Mouse (Mus musculus): ENCODE data around the gene Rab29. TPM values are rescaled to one million over a fixed set of nuclear protein-coding genes. Genes with fewer than 3 reads are reported as not detected.
A peak's percentile ranks its signal among the peaks of the same experiment; 100 is the strongest.

The Rab29 gene
- total and polyA plus RNA-seq, 2 experiments from 2014 or later, result 14.7 to 18.8 TPM

- H3K4me2 ChIP-seq (ENCODE audit: low read depth, low read length), result no peak overlapping the region
- no peak overlapping the region for H3K9ac ChIP-seq (replicated peaks; ENCODE audit: low read depth, low read length)
- WGBS, result 50% methylated on average over 4 of the region's 4 CpGs
- TF ChIP-seq CTCF (IDR thresholded peaks at IDR 0.05; ENCODE audit: low read depth) (no peak), EP300 (IDR thresholded peaks at IDR 0.05; ENCODE audit: low read depth) (no peak)
- peak overlapping the region; percentile 62 for H3K27ac ChIP-seq (ENCODE audit: low read depth)
- H3K4me1 ChIP-seq (ENCODE audit: control insufficient read depth, insufficient read depth), result peaks cover 10% of the 10 kb centered on the region
- H3K4me3 ChIP-seq (ENCODE audit: low read depth, low read length), result no peak overlapping the region
- H3K27me3 ChIP-seq (ENCODE audit: control insufficient read depth, insufficient read depth, low read length), result no peaks in the 10 kb centered on the region
- ATAC-seq (ENCODE audit: insufficient read depth, low read depth) (peak; percentile 27), DNase-seq (ENCODE audit: low spot score) (no peak)
- no peaks in the 10 kb centered on the region for H3K9me3 ChIP-seq (replicated peaks; ENCODE audit: control insufficient read depth, low read length)
- peaks cover 80% of the 10 kb centered on the region for H3K36me3 ChIP-seq (replicated peaks; ENCODE audit: control insufficient read depth, insufficient read depth, low read length)
These were observed 24.8 kb upstream of the Rab29 start for GRCm38 (mm10) chr1:131842221-131842620.

- Histone ChIP-seq H3K9ac (replicated peaks; ENCODE audit: low read depth, low read length) (no peak overlapping the region), H3K27ac (ENCODE audit: low read depth) (no peak overlapping the region), H3K27me3 (ENCODE audit: control insufficient read depth, insufficient read depth, low read length) (no peaks in the 10 kb centered on the region), H3K4me2 (ENCODE audit: low read depth, low read length) (no peak overlapping the region), H3K36me3 (replicated peaks; ENCODE audit: control insufficient read depth, insufficient read depth, low read length) (peaks cover 80% of the 10 kb centered on the region), H3K4me3 (ENCODE audit: low read depth, low read length) (no peak overlapping the region), H3K4me1 (ENCODE audit: control insufficient read depth, insufficient read depth) (peaks cover 10% of the 10 kb centered on the region), H3K9me3 (replicated peaks; ENCODE audit: control insufficient read depth, low read length) (no peaks in the 10 kb centered on the region)
- DNase-seq (ENCODE audit: low spot score) (no peak), ATAC-seq (ENCODE audit: insufficient read depth, low read depth) (no peak)
- TF ChIP-seq CTCF (IDR thresholded peaks at IDR 0.05; ENCODE audit: low read depth) (no peak), EP300 (IDR thresholded peaks at IDR 0.05; ENCODE audit: low read depth) (no peak)
- WGBS, result 89% methylated on average over 10 of the region's 10 CpGs
These were observed 23.3 kb upstream of the Rab29 start for GRCm38 (mm10) chr1:131843758-131844157.

DNA sequence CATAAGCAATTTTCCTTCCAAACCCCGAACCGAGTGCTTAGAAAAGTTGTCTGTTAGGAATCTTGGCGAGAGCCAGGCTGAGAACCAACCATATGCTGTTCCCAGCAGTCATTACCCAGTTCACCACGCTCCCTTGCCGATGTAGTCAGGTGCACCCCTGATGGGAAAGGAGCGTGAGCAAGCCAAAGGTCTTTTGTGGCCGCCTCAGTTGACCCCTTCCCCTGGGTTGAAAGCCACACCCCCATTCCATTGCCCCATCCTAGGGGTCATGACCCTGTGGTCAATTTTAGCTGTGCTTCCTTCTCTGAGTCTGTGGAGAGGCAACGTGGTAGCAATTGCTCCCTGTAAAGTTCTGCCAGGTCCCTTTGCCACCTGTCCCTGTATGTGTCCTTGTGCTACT lies 22.1 kb upstream of the Rab29 start:
- Histone ChIP-seq H3K4me3 (ENCODE audit: low read depth, low read length) (no peak overlapping the region), H3K27ac (ENCODE audit: low read depth) (no peak overlapping the region), H3K4me1 (ENCODE audit: control insufficient read depth, insufficient read depth) (peaks cover 10% of the 10 kb centered on the region), H3K27me3 (ENCODE audit: control insufficient read depth, insufficient read depth, low read length) (no peaks in the 10 kb centered on the region), H3K9ac (replicated peaks; ENCODE audit: low read depth, low read length) (no peak overlapping the region), H3K4me2 (ENCODE audit: low read depth, low read length) (no peak overlapping the region), H3K36me3 (replicated peaks; ENCODE audit: control insufficient read depth, insufficient read depth, low read length) (peaks cover 71% of the 10 kb centered on the region), H3K9me3 (replicated peaks; ENCODE audit: control insufficient read depth, low read length) (no peaks in the 10 kb centered on the region)
- WGBS, result 84% methylated on average over 8 of the region's 8 CpGs
- DNase-seq (ENCODE audit: low spot score) (no peak), ATAC-seq (ENCODE audit: insufficient read depth, low read depth) (no peak)
- TF ChIP-seq CTCF (IDR thresholded peaks at IDR 0.05; ENCODE audit: low read depth), result no peak
- TF ChIP-seq EP300 (IDR thresholded peaks at IDR 0.05; ENCODE audit: low read depth), result no peak

DNA sequence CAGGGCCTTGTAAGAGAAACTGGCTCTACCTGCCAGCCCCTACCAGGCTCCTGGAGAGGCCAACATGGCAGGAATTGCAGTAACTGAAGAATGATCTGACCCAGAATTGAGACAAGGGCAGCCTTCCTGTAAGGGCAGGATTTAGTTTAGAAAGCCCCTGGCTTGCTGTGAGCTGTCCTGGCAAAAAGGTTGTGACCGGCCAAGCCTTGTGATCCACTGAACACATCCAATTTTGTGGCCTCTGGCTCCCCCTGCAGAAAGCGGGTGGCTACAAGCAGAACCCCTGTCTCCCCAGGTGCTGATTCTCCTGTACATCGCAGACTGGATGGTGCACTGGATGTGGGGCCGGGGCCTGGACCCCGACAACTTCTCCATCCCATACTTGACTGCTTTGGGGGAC lies 20.8 kb upstream of the Rab29 start:
- H3K36me3 ChIP-seq (replicated peaks; ENCODE audit: control insufficient read depth, insufficient read depth, low read length), result peaks cover 58% of the 10 kb centered on the region
- H3K9ac ChIP-seq (replicated peaks; ENCODE audit: low read depth, low read length), result no peak overlapping the region

GRCm38 (mm10) chr1:131861811-131862210 lies 5.2 kb upstream of the Rab29 start:
- Histone ChIP-seq H3K4me1 (ENCODE audit: control insufficient read depth, insufficient read depth) (no peaks in the 10 kb centered on the region), H3K36me3 (replicated peaks; ENCODE audit: control insufficient read depth, insufficient read depth, low read length) (no peaks in the 10 kb centered on the region), H3K4me2 (ENCODE audit: low read depth, low read length) (no peak overlapping the region), H3K9ac (replicated peaks; ENCODE audit: low read depth, low read length) (no peak overlapping the region), H3K4me3 (ENCODE audit: low read depth, low read length) (no peak overlapping the region), H3K27ac (ENCODE audit: low read depth) (no peak overlapping the region), H3K27me3 (ENCODE audit: control insufficient read depth, insufficient read depth, low read length) (no peaks in the 10 kb centered on the region), H3K9me3 (replicated peaks; ENCODE audit: control insufficient read depth, low read length) (no peaks in the 10 kb centered on the region)
- WGBS, result 58% methylated on average over 4 of the region's 4 CpGs
- TF ChIP-seq CTCF (IDR thresholded peaks at IDR 0.05; ENCODE audit: low read depth) (no peak), EP300 (IDR thresholded peaks at IDR 0.05; ENCODE audit: low read depth) (no peak)
- DNase-seq (ENCODE audit: low spot score), result no peak
- no peak for ATAC-seq (ENCODE audit: insufficient read depth, low read depth)

More for the DNA sequence above, 20.8 kb upstream of the Rab29 start:
- no peak overlapping the region for H3K4me3 ChIP-seq (ENCODE audit: low read depth, low read length)
- ATAC-seq (ENCODE audit: insufficient read depth, low read depth) (no peak; the same call in 1 of the 2 replicates), DNase-seq (ENCODE audit: low spot score) (peak; percentile 58)
- no peak overlapping the region for H3K4me2 ChIP-seq (ENCODE audit: low read depth, low read length)
- H3K27ac ChIP-seq (ENCODE audit: low read depth), result no peak overlapping the region
- TF ChIP-seq EP300 (IDR thresholded peaks at IDR 0.05; ENCODE audit: low read depth) (no peak), CTCF (IDR thresholded peaks at IDR 0.05; ENCODE audit: low read depth) (peak; percentile 68)
- H3K27me3 ChIP-seq (ENCODE audit: control insufficient read depth, insufficient read depth, low read length), result no peaks in the 10 kb centered on the region
- H3K9me3 ChIP-seq (replicated peaks; ENCODE audit: control insufficient read depth, low read length), result no peaks in the 10 kb centered on the region
- peaks cover 10% of the 10 kb centered on the region for H3K4me1 ChIP-seq (ENCODE audit: control insufficient read depth, insufficient read depth)
- WGBS, result 70% methylated on average over 5 of the region's 5 CpGs

DNA sequence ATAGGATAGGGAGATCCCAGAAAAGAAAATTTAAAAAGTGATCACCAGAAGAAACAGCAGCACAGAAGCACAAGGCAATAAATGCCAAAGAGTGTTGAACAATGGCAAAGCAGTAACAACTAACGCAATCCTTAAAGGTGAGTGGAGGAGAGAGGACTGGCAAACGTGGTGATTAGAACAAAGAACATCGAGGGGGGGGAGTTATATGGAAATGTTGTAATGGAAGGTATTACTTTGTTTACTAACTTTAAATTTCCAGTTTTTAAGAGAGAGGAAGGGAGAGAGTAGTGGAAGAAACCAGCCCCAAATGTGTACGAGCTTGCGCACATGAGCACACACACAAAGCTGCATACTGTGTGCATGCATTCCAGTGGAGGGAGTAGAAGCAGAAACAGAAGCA lies 1.4 kb upstream of the Rab29 start:
- H3K27me3 ChIP-seq (ENCODE audit: control insufficient read depth, insufficient read depth, low read length), result no peaks in the 10 kb centered on the region
- 77% methylated on average over 5 of the region's 5 CpGs for WGBS
- no peak overlapping the region for H3K9ac ChIP-seq (replicated peaks; ENCODE audit: low read depth, low read length)
- no peak for DNase-seq (ENCODE audit: low spot score)
- H3K4me3 ChIP-seq (ENCODE audit: low read depth, low read length), result no peak overlapping the region
- no peak overlapping the region for H3K27ac ChIP-seq (ENCODE audit: low read depth)
- no peaks in the 10 kb centered on the region for H3K9me3 ChIP-seq (replicated peaks; ENCODE audit: control insufficient read depth, low read length)
- no peaks in the 10 kb centered on the region; the same call in 1 of the 2 replicates for H3K4me1 ChIP-seq (ENCODE audit: control insufficient read depth, insufficient read depth)
- no peak overlapping the region for H3K4me2 ChIP-seq (ENCODE audit: low read depth, low read length)
- H3K36me3 ChIP-seq (replicated peaks; ENCODE audit: control insufficient read depth, insufficient read depth, low read length), result 0 out of 2 replicates have a peak, but pooled peaks cover 6% of the 10 kb centered on the region
- TF ChIP-seq EP300 (IDR thresholded peaks at IDR 0.05; ENCODE audit: low read depth) (no peak), CTCF (IDR thresholded peaks at IDR 0.05; ENCODE audit: low read depth) (no peak)
- no peak for ATAC-seq (ENCODE audit: insufficient read depth, low read depth)
